Mouse (Mus musculus): ENCODE measurements around the gene Git1. TPM values are rescaled to one million over a fixed set of nuclear protein-coding genes. Genes with fewer than 3 reads are reported as not detected.

The Git1 gene
- polyA plus RNA-seq, 1 experiment: 37.9 TPM

DNA sequence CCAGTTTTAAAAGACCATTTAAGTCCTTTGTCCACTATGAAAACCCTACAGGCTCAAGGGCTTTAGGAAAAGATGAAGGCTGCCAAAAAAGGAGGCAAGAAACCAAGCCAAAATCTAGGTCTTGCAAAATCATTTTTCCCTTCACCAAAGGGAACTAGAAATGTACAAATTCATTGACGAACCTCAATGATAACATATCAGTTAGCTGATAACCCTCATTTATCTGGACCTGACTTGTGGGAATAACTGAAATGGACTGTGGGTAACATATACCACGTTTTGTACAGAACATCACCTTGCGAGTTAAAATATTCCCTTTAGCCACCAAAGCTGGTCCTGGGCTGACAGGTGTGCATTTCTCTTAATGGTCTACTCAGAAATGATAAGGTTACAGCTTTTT, 36.3 kb downstream of the Git1 start:
- Histone ChIP-seq H3K4me3 (ENCODE audit: insufficient read depth, low read length) (no peak overlapping the region), H3K27ac (ENCODE audit: insufficient read depth, low read length) (no peak overlapping the region), H3K4me1 (ENCODE audit: control insufficient read depth, insufficient read depth, low read length) (no peaks in the 10 kb centered on the region)
- TF ChIP-seq CTCF (IDR thresholded peaks at IDR 0.05; ENCODE audit: borderline replicate concordance, insufficient read depth, low read length): no peak
- no peak for TF ChIP-seq POLR2A (IDR thresholded peaks at IDR 0.05; ENCODE audit: low read depth, low read length)

- TF ChIP-seq CTCF (IDR thresholded peaks at IDR 0.05; ENCODE audit: borderline replicate concordance, insufficient read depth, low read length): no peak
- TF ChIP-seq POLR2A (IDR thresholded peaks at IDR 0.05; ENCODE audit: low read depth, low read length): no peak
- Histone ChIP-seq H3K4me3 (ENCODE audit: insufficient read depth, low read length) (no peak overlapping the region), H3K27ac (ENCODE audit: insufficient read depth, low read length) (no peak overlapping the region), H3K4me1 (ENCODE audit: control insufficient read depth, insufficient read depth, low read length) (no peaks in the 10 kb centered on the region)
Measured at GRCm38 (mm10) chr11:77530862-77531261, 37.5 kb downstream of the Git1 start.

DNA sequence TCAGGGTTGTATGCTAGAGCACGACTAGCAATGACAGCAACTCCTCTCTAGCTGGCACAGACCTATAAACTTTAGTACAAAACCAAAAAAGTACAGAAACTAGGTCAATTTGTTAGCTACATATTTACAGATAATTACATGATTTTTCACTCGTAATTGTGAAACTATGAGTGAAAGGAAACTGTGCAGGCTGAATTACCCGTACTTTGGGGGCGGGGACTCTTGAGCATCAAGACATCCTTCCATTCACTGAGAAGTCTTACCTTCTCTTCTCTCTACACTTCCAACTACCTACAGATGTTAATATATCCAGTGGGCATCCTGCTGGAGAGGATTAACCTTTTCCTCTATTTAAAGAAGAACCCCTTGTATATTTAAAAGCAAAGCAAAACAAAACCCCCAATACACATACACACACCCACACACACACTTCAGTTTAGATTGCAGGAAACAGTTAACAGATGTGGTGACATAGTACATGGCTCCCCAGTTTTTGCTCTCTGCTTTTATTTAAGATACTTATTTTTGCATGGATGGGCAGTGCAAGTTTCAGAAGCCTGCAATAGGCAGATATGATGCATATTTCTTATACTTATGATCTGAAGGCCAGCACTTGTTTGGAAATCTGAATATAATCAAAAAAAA, 39.0 kb downstream of the Git1 start:
- no peak overlapping the region for H3K27ac ChIP-seq (ENCODE audit: insufficient read depth, low read length)
- H3K4me1 ChIP-seq (ENCODE audit: control insufficient read depth, insufficient read depth, low read length): no peaks in the 10 kb centered on the region
- H3K4me3 ChIP-seq (ENCODE audit: insufficient read depth, low read length): no peak overlapping the region
- TF ChIP-seq CTCF (IDR thresholded peaks at IDR 0.05; ENCODE audit: borderline replicate concordance, insufficient read depth, low read length): no peak
- no peak for TF ChIP-seq POLR2A (IDR thresholded peaks at IDR 0.05; ENCODE audit: low read depth, low read length)

DNA sequence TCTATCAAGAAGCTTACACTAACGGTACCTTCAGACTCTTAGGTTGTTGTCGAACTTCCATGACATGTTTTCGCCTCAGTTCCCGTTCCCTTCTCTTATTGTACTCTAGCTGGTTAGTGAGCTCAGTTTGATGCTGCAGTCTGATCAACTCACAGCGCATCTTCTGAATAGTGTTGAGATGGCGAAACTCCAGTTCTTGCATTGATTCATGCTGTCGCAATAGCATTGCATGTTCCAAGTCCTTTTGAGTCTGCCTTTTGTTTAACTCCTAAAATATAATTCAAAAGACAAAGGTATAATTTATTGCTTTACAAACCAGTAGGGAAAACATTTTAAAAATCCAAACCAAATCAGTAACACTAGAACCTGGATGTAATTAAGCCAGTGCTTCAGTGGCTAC, 51.9 kb downstream of the Git1 start:
- H3K4me3 ChIP-seq (ENCODE audit: insufficient read depth, low read length): no peak overlapping the region
- TF ChIP-seq POLR2A (IDR thresholded peaks at IDR 0.05; ENCODE audit: low read depth, low read length): no peak
- TF ChIP-seq CTCF (IDR thresholded peaks at IDR 0.05; ENCODE audit: borderline replicate concordance, insufficient read depth, low read length): no peak
- no peaks in the 10 kb centered on the region for H3K4me1 ChIP-seq (ENCODE audit: control insufficient read depth, insufficient read depth, low read length)
- no peak overlapping the region for H3K27ac ChIP-seq (ENCODE audit: insufficient read depth, low read length)

Other genes starting within 250 kb of the Git1 start
- 2.1 and 4.7 TPM in 2 replicates for gene Coro6, start 31.2 kb upstream of the Git1 start, polyA plus RNA-seq (2011; ENCODE audit: insufficient read length, low read depth, missing spikeins)
- gene Ankrd13b, start 3.9 kb upstream of the Git1 start, polyA plus RNA-seq (2011; ENCODE audit: insufficient read length, low read depth, missing spikeins): 12.3 and 15.6 TPM in 2 replicates
- 0.37 and 1.0 TPM in 2 replicates for gene Abhd15, start 21.6 kb downstream of the Git1 start, polyA plus RNA-seq (2011; ENCODE audit: insufficient read length, low read depth, missing spikeins)
- gene Trp53i13, start 22.4 kb downstream of the Git1 start, polyA plus RNA-seq (2011; ENCODE audit: insufficient read length, low read depth, missing spikeins): 21.2 and 26.4 TPM in 2 replicates
- gene Gm10392, start 25.6 kb downstream of the Git1 start, polyA plus RNA-seq (2011; ENCODE audit: insufficient read length, low read depth, missing spikeins): not detected in 2 replicates
- gene Taok1, start 114.3 kb downstream of the Git1 start, polyA plus RNA-seq (2011; ENCODE audit: insufficient read length, low read depth, missing spikeins): 62.1 and 64.5 TPM in 2 replicates
- 76.8 and 87.1 TPM in 2 replicates for gene Nufip2, start 192.6 kb downstream of the Git1 start, polyA plus RNA-seq (2011; ENCODE audit: insufficient read length, low read depth, missing spikeins)
- gene Cryba1, start 231.7 kb downstream of the Git1 start, polyA plus RNA-seq (2011; ENCODE audit: insufficient read length, low read depth, missing spikeins): not detected in 2 replicates